Mouse (Mus musculus) midbrain, postnatal 0 days (tissue): Measurements from ENCODE around the gene Map4k4. TPM values are rescaled to one million over a fixed set of nuclear protein-coding genes. Genes with fewer than 3 reads are reported as not detected.

Experiments
- ATAC-seq: fragments of 200-750 bp; cut with Nextera tagmentation; 2 replicates; pipeline ENCODE4 v1.8.0; 2017; ENCODE audit warnings: moderate number of reproducible peaks, mild to moderate bottlenecking, moderate TSS enrichment, moderate library complexity; ENCODE audit not compliant: low FRiP score
- DNase-seq: peaks from one replicate; pipeline ENCODE4 v3.0.0-alpha.2; 2015; ENCODE audit warnings: low spot score
- H3K27ac ChIP-seq: fragments of 300-500 bp; sonication (generic); 2 replicates; pipeline ENCODE4 v1.5.1; 2014; ENCODE audit warnings: low read depth, mild to moderate bottlenecking, low read length, mixed read lengths
- H3K27me3 ChIP-seq: fragments of 300-500 bp; sonication (generic); 2 replicates; pipeline ENCODE4 v1.6.1; 2014; ENCODE audit warnings: low read length, control low read depth, mixed read lengths; ENCODE audit not compliant: insufficient read depth
- H3K36me3 ChIP-seq: fragments of 300-500 bp; sonication (generic); 2 replicates; pipeline ENCODE4 v1.6.1; 2014; ENCODE audit warnings: low read length, control low read depth, mixed read lengths; ENCODE audit not compliant: insufficient read depth
- H3K4me1 ChIP-seq: fragments of 300-500 bp; sonication (generic); 2 replicates; pipeline ENCODE4 v1.6.1; 2014; ENCODE audit warnings: mild to moderate bottlenecking, control low read depth, antibody characterized with exemption, low read length, mixed read lengths; ENCODE audit not compliant: insufficient read depth
- H3K4me2 ChIP-seq: fragments of 300-500 bp; sonication (generic); 2 replicates; pipeline ENCODE4 v1.6.1; 2014; ENCODE audit warnings: low read depth, mild to moderate bottlenecking, low read length, mixed read lengths; ENCODE audit not compliant: poor library complexity, severe bottlenecking
- H3K4me3 ChIP-seq: fragments of 300-500 bp; sonication (generic); 2 replicates; pipeline ENCODE4 v1.5.1; 2014; ENCODE audit warnings: low read depth, mild to moderate bottlenecking, low read length, moderate library complexity
- H3K9ac ChIP-seq: fragments of 300-500 bp; sonication (generic); replicated peaks from 2 replicates; pipeline ENCODE4 v1.6.1; 2014; ENCODE audit warnings: mild to moderate bottlenecking, low read length, moderate library complexity, mixed read lengths; ENCODE audit not compliant: poor library complexity, severe bottlenecking
- H3K9me3 ChIP-seq: fragments of 300-500 bp; sonication (generic); 2 replicates; pipeline ENCODE4 v1.6.1; 2016; ENCODE audit warnings: low read length, control low read depth
- CTCF ChIP-seq: IDR thresholded peaks from 2 replicates; pipeline ENCODE4 v1.5.1; 2016; ENCODE audit warnings: antibody characterized with exemption, mild to moderate bottlenecking
- WGBS: fragments of 180-500 bp; shearing (Covaris S2); extraction: QIAGEN DNeasy Blood & Tissue Kit; methylation state at CpG from one replicate; pipeline ENCODE4 v1.1.7; 2014; 5-methylcytosine and 5-hydroxymethylcytosine counted together
- polyA plus RNA-seq: library from polyadenylated mRNA; unstranded; fragments of >200 nt; fragmentation: Nextera tagmentation; extraction: Ambion mirVana; gene quantifications from 2 replicates; pipeline ENCODE4 v1.2.1, GENCODE M21; 2015
- total RNA-seq: library from RNA; depleted of rRNA; stranded (reverse); fragments of >200 nt; gene quantifications from 2 replicates; pipeline ENCODE4 v1.2.3, GENCODE M21; 2014

Map4k4 gene
- total and polyA plus RNA-seq, 2 experiments from 2014 or later: 30.6 to 185 TPM

- peak overlapping the region; percentile 92 for H3K4me2 ChIP-seq
- H3K27ac ChIP-seq: peak overlapping the region; percentile 100
- no peaks in the 10 kb centered on the region for H3K9me3 ChIP-seq
- H3K27me3 ChIP-seq: no peaks in the 10 kb centered on the region
- peak; percentile 50 for DNase-seq
- no peak for TF ChIP-seq CTCF
- no peak for ATAC-seq
- 0% methylated on average over 3 of the region's 3 CpGs for WGBS
- no peaks in the 10 kb centered on the region for H3K36me3 ChIP-seq
- peak overlapping the region; percentile 96 for H3K4me3 ChIP-seq
- H3K4me1 ChIP-seq: peaks cover 22% of the 10 kb centered on the region; the same call in 1 of the 2 replicates
- H3K9ac ChIP-seq: peak overlapping the region; percentile 100
Observed at GRCm38 (mm10) chr1:39902704-39903151, 2.0 kb downstream of the Map4k4 start.

GRCm38 (mm10) chr1:39904720-39905119 lies 4.0 kb downstream of the Map4k4 start:
- no peak for DNase-seq
- Histone ChIP-seq H3K36me3 (no peaks in the 10 kb centered on the region), H3K4me3 (no peak overlapping the region), H3K9me3 (no peaks in the 10 kb centered on the region), H3K27ac (no peak overlapping the region), H3K27me3 (no peaks in the 10 kb centered on the region), H3K9ac (no peak overlapping the region; the same call in 1 of the 2 replicates), H3K4me1 (peaks cover 25% of the 10 kb centered on the region; the same call in 1 of the 2 replicates), H3K4me2 (0 out of 2 replicates have a peak overlapping the region, but pooled peaks have one; percentile 6)
- TF ChIP-seq CTCF: no peak
- no peak for ATAC-seq
- 83% methylated on average over 3 of the region's 3 CpGs for WGBS

GRCm38 (mm10) chr1:39906921-39907320 lies 6.2 kb downstream of the Map4k4 start:
- 52% methylated on average over 11 of the region's 11 CpGs for WGBS
- no peaks in the 10 kb centered on the region for H3K36me3 ChIP-seq
- H3K4me3 ChIP-seq: no peak overlapping the region
- peaks cover 25% of the 10 kb centered on the region; the same call in 1 of the 2 replicates for H3K4me1 ChIP-seq
- peak overlapping the region; percentile 12; the same call in 1 of the 2 replicates for H3K4me2 ChIP-seq
- H3K27ac ChIP-seq: no peak overlapping the region
- ATAC-seq: no peak
- no peaks in the 10 kb centered on the region for H3K9me3 ChIP-seq
- TF ChIP-seq CTCF: no peak
- DNase-seq: no peak
- no peak overlapping the region for H3K9ac ChIP-seq
- H3K27me3 ChIP-seq: no peaks in the 10 kb centered on the region

- Histone ChIP-seq H3K4me2 (no peak overlapping the region), H3K9ac (no peak overlapping the region), H3K4me3 (no peak overlapping the region), H3K36me3 (no peaks in the 10 kb centered on the region), H3K27me3 (no peaks in the 10 kb centered on the region), H3K9me3 (no peaks in the 10 kb centered on the region), H3K4me1 (peaks cover 14% of the 10 kb centered on the region; the same call in 1 of the 2 replicates), H3K27ac (no peak overlapping the region)
- DNase-seq (no peak), ATAC-seq (no peak)
- TF ChIP-seq CTCF: no peak
- WGBS: 96% methylated on average over 2 of the region's 2 CpGs
Observed at GRCm38 (mm10) chr1:39908976-39909375, 8.3 kb downstream of the Map4k4 start.

- no peak overlapping the region for H3K9ac ChIP-seq
- peak; percentile 92 for TF ChIP-seq CTCF
- ATAC-seq: 0 out of 2 replicates have a peak, but pooled peaks have one; percentile 55
- no peaks in the 10 kb centered on the region for H3K9me3 ChIP-seq
- no peaks in the 10 kb centered on the region for H3K36me3 ChIP-seq
- H3K4me3 ChIP-seq: no peak overlapping the region
- no peak overlapping the region for H3K27ac ChIP-seq
- peaks cover 14% of the 10 kb centered on the region; the same call in 1 of the 2 replicates for H3K4me1 ChIP-seq
- WGBS: 48% methylated on average over 3 of the region's 3 CpGs
- peak; percentile 78 for DNase-seq
- no peak overlapping the region for H3K4me2 ChIP-seq
- H3K27me3 ChIP-seq: no peaks in the 10 kb centered on the region
Observed at GRCm38 (mm10) chr1:39911446-39911845, 10.7 kb downstream of the Map4k4 start.

GRCm38 (mm10) chr1:39913256-39913655 lies 12.5 kb downstream of the Map4k4 start:
- no peak overlapping the region for H3K27ac ChIP-seq
- H3K4me2 ChIP-seq: no peak overlapping the region
- whole genome bisulfite sequencing: 78% methylated on average over 4 of the region's 4 CpGs
- no peak for TF ChIP-seq CTCF
- no peaks in the 10 kb centered on the region for H3K36me3 ChIP-seq
- no peak overlapping the region for H3K4me3 ChIP-seq
- 0 out of 2 replicates have a peak, but pooled peaks cover 6% of the 10 kb centered on the region for H3K4me1 ChIP-seq
- H3K9me3 ChIP-seq: no peaks in the 10 kb centered on the region
- DNase-seq (no peak), ATAC-seq (no peak)
- H3K27me3 ChIP-seq: no peaks in the 10 kb centered on the region
- no peak overlapping the region for H3K9ac ChIP-seq
